Mouse (Mus musculus) kidney, embryonic 14.5 days (tissue): Measurements from ENCODE around the gene Sdc4. TPM values are rescaled to one million over a fixed set of nuclear protein-coding genes. Genes with fewer than 3 reads are reported as not detected.

Experiments used
- ATAC-seq: fragments of 200-750 bp; cut with Nextera tagmentation; 2 replicates; pipeline ENCODE4 v1.8.0; 2017; ENCODE audit warnings: moderate number of reproducible peaks, mild to moderate bottlenecking, moderate TSS enrichment, moderate library complexity; ENCODE audit not compliant: low FRiP score, low TSS enrichment
- H3K27ac ChIP-seq: fragments of 300-500 bp; sonication (generic); 2 replicates; pipeline ENCODE4 v1.5.1; 2014; ENCODE audit warnings: low read depth, mild to moderate bottlenecking, low read length, moderate library complexity, mixed read lengths
- H3K27me3 ChIP-seq: fragments of 300-500 bp; sonication (generic); 2 replicates; pipeline ENCODE4 v1.6.1; 2014; ENCODE audit warnings: mild to moderate bottlenecking, low read length; ENCODE audit not compliant: control insufficient read depth, insufficient read depth
- H3K36me3 ChIP-seq: fragments of 300-500 bp; sonication (generic); 2 replicates; pipeline ENCODE4 v1.6.1; 2014; ENCODE audit warnings: low read length, mixed read lengths; ENCODE audit not compliant: control insufficient read depth, insufficient read depth
- H3K4me1 ChIP-seq: fragments of 300-500 bp; sonication (generic); 2 replicates; pipeline ENCODE4 v1.6.1; 2014; ENCODE audit warnings: low read length, mixed read lengths; ENCODE audit not compliant: control insufficient read depth, insufficient read depth
- H3K4me2 ChIP-seq: fragments of 300-500 bp; sonication (generic); replicated peaks from 2 replicates; pipeline ENCODE4 v1.6.1; 2014; ENCODE audit warnings: low read depth, mild to moderate bottlenecking, low read length
- H3K4me3 ChIP-seq: fragments of 300-500 bp; sonication (generic); 2 replicates; pipeline ENCODE4 v1.5.1; 2014; ENCODE audit warnings: mild to moderate bottlenecking, low read length
- H3K9ac ChIP-seq: fragments of 300-500 bp; sonication (generic); 2 replicates; pipeline ENCODE4 v1.6.1; 2014; ENCODE audit warnings: low read depth, mild to moderate bottlenecking, low read length, moderate library complexity
- H3K9me3 ChIP-seq: fragments of 300-500 bp; sonication (generic); 2 replicates; pipeline ENCODE4 v1.6.1; 2016; ENCODE audit warnings: low read length; ENCODE audit not compliant: control insufficient read depth
- WGBS: fragments of 180-500 bp; shearing (Covaris S2); extraction: QIAGEN DNeasy Blood & Tissue Kit; methylation state at CpG from one replicate; pipeline ENCODE4 v1.1.7; 2014; 5-methylcytosine and 5-hydroxymethylcytosine counted together
- polyA plus RNA-seq: library from polyadenylated mRNA; unstranded; fragments of >200 nt; fragmentation: Nextera tagmentation; extraction: Ambion mirVana; gene quantifications from 2 replicates; pipeline ENCODE4 v1.2.1, GENCODE M21; 2014

Gene Sdc4
- polyA plus RNA-seq, 1 experiment from 2014 or later, result 108 TPM

DNA sequence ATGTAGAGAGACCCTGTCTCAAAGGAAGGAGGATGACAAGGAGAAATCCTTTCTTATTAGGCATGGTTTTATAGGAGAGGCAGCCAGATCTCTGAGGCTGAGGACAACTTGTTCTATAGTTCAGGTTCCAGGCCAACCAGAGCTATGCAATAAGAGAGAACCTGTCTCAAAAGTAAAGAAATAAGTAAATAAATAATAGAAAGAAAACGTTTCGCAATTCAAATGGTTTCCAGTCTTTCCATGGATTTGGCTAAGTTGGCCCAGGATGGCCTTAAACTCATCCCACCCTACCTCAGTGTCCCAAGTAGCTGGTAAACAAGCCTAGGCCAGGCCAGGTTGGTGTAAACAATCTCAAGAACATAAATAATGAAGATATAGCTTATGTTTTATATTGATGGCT is 1.0 kb upstream of the Sdc4 start:
- Histone ChIP-seq H3K9ac (no peak overlapping the region), H3K4me3 (no peak overlapping the region), H3K36me3 (no peaks in the 10 kb centered on the region), H3K27ac (no peak overlapping the region), H3K4me1 (peaks cover 8% of the 10 kb centered on the region), H3K4me2 (no peak overlapping the region), H3K27me3 (no peaks in the 10 kb centered on the region), H3K9me3 (no peaks in the 10 kb centered on the region)
- WGBS, result 86% methylated on average over 2 of the region's 2 CpGs
- no peak for ATAC-seq

DNA sequence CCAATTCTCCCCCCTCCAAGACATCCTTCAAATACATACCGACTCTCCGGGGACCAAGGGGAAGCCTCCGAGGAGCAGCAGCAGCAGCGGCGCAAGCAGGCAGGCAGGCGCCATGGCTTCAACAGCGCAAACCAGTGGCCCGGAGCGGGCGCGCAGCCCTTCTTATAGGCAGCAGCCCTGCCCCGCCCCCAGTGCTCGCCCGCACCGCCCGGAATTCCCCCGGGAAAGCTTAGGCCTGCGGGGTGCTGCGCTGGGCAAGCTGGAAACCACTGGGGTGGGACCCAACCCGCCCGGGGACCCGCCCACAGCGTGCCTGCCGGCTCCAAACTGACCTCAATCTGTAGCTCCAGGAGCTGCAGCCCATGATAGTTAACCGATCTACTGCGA is 643 bp downstream of the Sdc4 start:
- Histone ChIP-seq H3K4me3 (peak overlapping the region; percentile 78), H3K36me3 (no peaks in the 10 kb centered on the region), H3K27me3 (no peaks in the 10 kb centered on the region), H3K4me1 (peaks cover 22% of the 10 kb centered on the region), H3K9ac (peak overlapping the region; percentile 64), H3K9me3 (no peaks in the 10 kb centered on the region), H3K4me2 (peak overlapping the region; percentile 64), H3K27ac (peak overlapping the region; percentile 67)
- WGBS, result under 1% methylated on average over 26 of the region's 26 CpGs
- peak; percentile 95 for ATAC-seq

DNA sequence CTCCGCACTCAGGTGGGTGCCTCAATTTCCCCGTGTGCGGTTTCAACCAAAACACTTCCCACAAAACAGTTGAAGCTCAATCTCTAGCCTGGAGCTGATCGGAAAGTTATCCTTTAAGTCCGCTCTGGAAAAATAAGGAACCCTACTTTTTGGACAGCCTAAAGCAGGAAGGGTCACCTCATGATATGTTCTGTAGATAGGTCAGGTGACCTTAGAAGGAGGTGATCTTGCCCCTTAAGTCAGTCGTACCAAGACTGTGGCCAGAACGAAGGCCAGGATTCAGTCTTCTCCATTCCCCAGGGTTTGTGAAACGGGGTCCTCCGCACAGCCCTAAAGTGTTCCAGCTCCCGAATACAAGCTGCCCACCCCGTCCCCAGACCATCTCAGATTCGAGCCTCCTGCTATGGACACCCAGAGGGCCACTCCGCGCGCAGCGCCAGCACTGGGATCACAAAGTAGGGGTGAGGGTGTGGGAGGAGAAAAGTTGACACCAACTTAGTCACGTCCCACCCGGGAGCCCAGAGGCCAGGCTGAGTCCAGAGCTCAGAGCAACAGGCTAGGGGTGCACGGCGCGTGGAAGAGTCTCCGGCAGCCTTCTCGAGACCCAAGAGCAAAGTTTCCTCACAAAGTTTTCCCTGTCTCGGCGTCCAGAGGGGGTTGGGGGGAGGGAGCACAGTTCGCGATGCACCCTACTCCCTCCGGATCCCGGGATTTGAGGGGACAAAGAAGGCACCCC is 1.2 kb downstream of the Sdc4 start:
- 3% methylated on average over 29 of the region's 29 CpGs for WGBS
- H3K4me1 ChIP-seq, result peaks cover 27% of the 10 kb centered on the region

DNA sequence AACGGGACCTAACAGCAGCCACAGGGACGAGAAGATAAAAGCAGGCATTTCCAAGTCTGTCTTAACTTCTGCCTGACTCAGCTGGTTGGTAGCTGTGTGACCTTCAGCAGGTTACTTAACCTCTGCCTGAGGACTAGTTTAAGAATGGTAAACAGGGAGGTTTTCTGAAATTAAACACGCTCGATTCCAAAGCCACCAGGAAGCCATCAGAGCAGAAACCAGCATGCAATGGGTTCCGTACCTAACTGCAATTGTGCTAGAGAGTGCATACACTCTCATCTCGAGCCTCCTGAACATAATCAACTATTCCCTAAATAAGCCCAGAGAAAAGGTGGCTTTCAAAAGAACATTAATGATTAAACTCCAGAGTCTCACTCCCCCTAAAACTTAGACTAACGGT is 2.0 kb downstream of the Sdc4 start:
- H3K36me3 ChIP-seq, result no peaks in the 10 kb centered on the region
- no peak for ATAC-seq
- H3K27me3 ChIP-seq, result no peaks in the 10 kb centered on the region
- WGBS, result 23% methylated on average over 7 of the region's 7 CpGs
- H3K4me1 ChIP-seq, result peaks cover 33% of the 10 kb centered on the region
- H3K4me3 ChIP-seq, result peak overlapping the region; percentile 78
- no peak overlapping the region for H3K27ac ChIP-seq
- H3K9ac ChIP-seq, result peak overlapping the region; percentile 64; the same call in 1 of the 2 replicates
- H3K4me2 ChIP-seq, result peak overlapping the region; percentile 64
- H3K9me3 ChIP-seq, result no peaks in the 10 kb centered on the region

More for the DNA sequence above, 1.2 kb downstream of the Sdc4 start:
- no peaks in the 10 kb centered on the region for H3K27me3 ChIP-seq
- H3K4me3 ChIP-seq, result peak overlapping the region; percentile 78
- peak; percentile 39; the same call in 1 of the 2 replicates for ATAC-seq
- no peaks in the 10 kb centered on the region for H3K9me3 ChIP-seq
- peak overlapping the region; percentile 64 for H3K4me2 ChIP-seq
- H3K36me3 ChIP-seq, result no peaks in the 10 kb centered on the region
- H3K27ac ChIP-seq, result peak overlapping the region; percentile 67
- H3K9ac ChIP-seq, result peak overlapping the region; percentile 64

DNA sequence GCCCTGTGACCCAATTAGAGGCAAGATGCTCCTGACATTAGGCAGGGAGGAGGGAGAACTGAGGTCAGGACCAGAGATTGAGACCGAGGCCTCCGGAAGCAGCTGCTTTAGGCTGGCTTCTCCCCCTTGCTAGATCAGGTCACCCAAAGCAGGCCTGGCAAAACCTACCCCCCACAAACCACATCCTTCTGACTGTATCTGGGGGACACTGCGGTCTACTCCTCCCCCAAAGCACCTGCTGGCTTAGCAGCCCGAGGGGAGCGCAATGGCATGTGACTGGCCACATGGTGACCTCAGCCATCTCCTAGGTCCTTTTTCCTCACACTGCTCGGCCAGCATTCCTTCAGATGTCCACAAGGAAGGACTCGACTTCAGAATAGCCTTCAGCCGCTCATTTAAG is 2.5 kb downstream of the Sdc4 start:
- 24% methylated on average over 8 of the region's 8 CpGs for whole genome bisulfite sequencing

DNA sequence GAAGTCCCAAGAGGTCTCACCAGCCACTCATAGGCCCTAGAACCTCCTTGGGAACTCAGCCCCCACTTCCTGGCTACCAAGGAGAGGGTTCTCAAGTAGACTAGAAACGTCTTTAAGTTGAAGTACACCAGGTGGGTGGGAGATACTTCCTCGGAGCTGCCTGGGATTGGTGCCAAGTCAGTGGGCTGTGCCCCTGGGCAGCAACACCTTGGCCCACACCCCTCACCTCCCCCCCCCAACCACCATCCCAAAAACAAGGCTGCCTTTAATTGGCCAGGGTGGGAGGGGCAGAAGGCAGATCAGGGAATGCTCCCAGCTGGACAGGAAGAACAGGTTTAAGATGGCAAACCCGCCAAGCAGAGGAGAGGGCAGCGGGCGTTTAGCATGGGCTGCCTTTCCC is 3.4 kb downstream of the Sdc4 start:
- H3K4me2 ChIP-seq, result 0 out of 2 replicates have a peak overlapping the region, but pooled peaks have one; percentile 17
- WGBS, result 63% methylated on average over 5 of the region's 5 CpGs
- H3K27me3 ChIP-seq, result no peaks in the 10 kb centered on the region
- H3K4me3 ChIP-seq, result no peak overlapping the region
- H3K36me3 ChIP-seq, result no peaks in the 10 kb centered on the region
- no peaks in the 10 kb centered on the region for H3K9me3 ChIP-seq
- no peak overlapping the region for H3K9ac ChIP-seq
- no peak overlapping the region for H3K27ac ChIP-seq
- H3K4me1 ChIP-seq, result peaks cover 46% of the 10 kb centered on the region
- ATAC-seq, result no peak

More for the DNA sequence above, 2.5 kb downstream of the Sdc4 start:
- Histone ChIP-seq H3K36me3 (no peaks in the 10 kb centered on the region), H3K4me3 (peak overlapping the region; percentile 78), H3K27ac (no peak overlapping the region), H3K9ac (peak overlapping the region; percentile 5; the same call in 1 of the 2 replicates), H3K4me2 (peak overlapping the region; percentile 64), H3K9me3 (no peaks in the 10 kb centered on the region), H3K27me3 (no peaks in the 10 kb centered on the region), H3K4me1 (peaks cover 39% of the 10 kb centered on the region)
- ATAC-seq, result no peak

DNA sequence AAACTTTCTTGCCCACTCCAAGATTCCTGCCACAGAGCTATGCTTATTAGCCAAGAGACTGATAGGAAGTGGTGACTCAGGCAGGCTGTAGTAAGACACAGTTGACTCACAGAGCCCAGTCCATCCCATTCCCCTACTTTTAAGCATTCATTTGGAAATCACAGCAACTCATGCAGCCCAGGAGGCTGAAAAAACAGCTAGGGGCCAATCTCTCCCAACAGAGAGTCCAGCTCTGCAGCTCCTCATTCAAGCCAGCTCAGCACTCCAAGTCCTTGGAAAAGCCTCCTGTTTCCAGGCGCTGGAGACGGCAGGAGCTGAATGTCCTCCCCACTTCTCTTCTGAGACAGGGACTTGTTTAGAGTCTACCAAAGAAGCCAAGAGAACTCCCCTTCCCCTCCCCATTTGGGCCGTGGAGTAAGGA is 4.7 kb downstream of the Sdc4 start:
- H3K4me2 ChIP-seq, result peak overlapping the region; percentile 29; the same call in 1 of the 2 replicates

DNA sequence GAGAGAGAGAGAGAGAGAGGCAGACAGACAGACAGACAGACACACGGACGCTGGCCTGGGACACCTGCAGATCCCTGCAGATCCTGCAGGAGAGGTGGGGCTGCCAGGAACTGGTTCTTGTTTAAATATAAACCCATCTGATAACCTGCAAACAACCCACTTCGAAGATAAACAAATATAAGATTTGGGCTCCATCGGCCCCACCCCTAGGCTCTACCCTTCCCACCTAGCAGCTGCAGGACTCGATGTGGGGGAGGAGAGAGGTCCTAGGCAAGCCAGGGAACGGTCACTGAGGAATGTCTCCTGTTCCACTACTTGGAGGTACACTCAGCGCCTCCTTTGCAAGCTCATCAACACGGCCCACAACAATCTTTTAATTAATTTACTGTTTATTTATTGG is 5.4 kb downstream of the Sdc4 start:
- peak overlapping the region; percentile 53 for H3K27ac ChIP-seq
- no peak for ATAC-seq
- H3K4me3 ChIP-seq, result no peak overlapping the region
- peaks cover 66% of the 10 kb centered on the region for H3K4me1 ChIP-seq
- 25% methylated on average over 8 of the region's 8 CpGs for WGBS
- no peaks in the 10 kb centered on the region for H3K36me3 ChIP-seq
- H3K9me3 ChIP-seq, result no peaks in the 10 kb centered on the region
- no peaks in the 10 kb centered on the region for H3K27me3 ChIP-seq
- H3K9ac ChIP-seq, result no peak overlapping the region
- H3K4me2 ChIP-seq, result peak overlapping the region; percentile 29

More for the DNA sequence above, 4.7 kb downstream of the Sdc4 start:
- no peaks in the 10 kb centered on the region for H3K36me3 ChIP-seq
- no peak overlapping the region for H3K4me3 ChIP-seq
- peak overlapping the region; percentile 53; the same call in 1 of the 2 replicates for H3K27ac ChIP-seq
- no peaks in the 10 kb centered on the region for H3K9me3 ChIP-seq
- no peak for ATAC-seq
- no peak overlapping the region for H3K9ac ChIP-seq
- no peaks in the 10 kb centered on the region for H3K27me3 ChIP-seq
- peaks cover 59% of the 10 kb centered on the region for H3K4me1 ChIP-seq
- WGBS, result 68% methylated on average over 3 of the region's 3 CpGs

DNA sequence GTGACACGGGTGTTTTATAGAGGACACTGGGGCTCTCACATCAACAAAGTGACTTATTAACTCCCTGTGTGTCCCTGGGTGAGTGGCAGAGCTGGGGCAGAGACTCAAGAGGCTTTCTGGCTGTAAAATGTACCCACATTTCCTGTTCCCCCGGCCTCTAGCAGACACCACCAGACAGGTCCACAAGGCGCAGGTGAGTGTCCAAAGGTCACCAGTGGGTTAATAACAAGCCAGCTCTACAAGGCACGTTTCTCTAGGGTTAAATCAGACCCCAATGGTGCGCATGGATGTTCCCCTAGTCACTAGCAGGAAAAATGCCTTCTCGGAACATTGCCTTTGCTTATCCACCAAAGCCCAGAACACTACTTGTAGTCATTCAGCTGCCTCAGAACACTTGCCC is 6.0 kb downstream of the Sdc4 start:
- Histone ChIP-seq H3K9me3 (no peaks in the 10 kb centered on the region), H3K27ac (peak overlapping the region; percentile 79; the same call in 1 of the 2 replicates), H3K4me1 (peaks cover 72% of the 10 kb centered on the region), H3K9ac (no peak overlapping the region), H3K4me2 (peak overlapping the region; percentile 22), H3K4me3 (no peak overlapping the region), H3K36me3 (no peaks in the 10 kb centered on the region), H3K27me3 (no peaks in the 10 kb centered on the region)
- 11% methylated on average over 6 of the region's 6 CpGs for WGBS
- no peak for ATAC-seq
